Mouse (Mus musculus): ENCODE results near the gene Manf. TPM values are rescaled to one million over a fixed set of nuclear protein-coding genes. Genes with fewer than 3 reads are reported as not detected.
A peak's percentile ranks its signal among the peaks of the same experiment; 100 is the strongest.

Manf gene
- polyA plus RNA-seq, 1 experiment from 2014 or later: 171 TPM

- Histone ChIP-seq H3K4me1 (replicated peaks; ENCODE audit: control insufficient read depth, insufficient read depth, low read length) (no peaks in the 10 kb centered on the region), H3K4me2 (replicated peaks) (no peak overlapping the region), H3K27me3 (ENCODE audit: control insufficient read depth, insufficient read depth, low read length) (no peaks in the 10 kb centered on the region), H3K27ac (no peak overlapping the region), H3K36me3 (replicated peaks; ENCODE audit: control insufficient read depth, insufficient read depth) (peaks cover 73% of the 10 kb centered on the region), H3K9ac (no peak overlapping the region), H3K9me3 (ENCODE audit: control insufficient read depth, low read length) (no peaks in the 10 kb centered on the region), H3K4me3 (replicated peaks; ENCODE audit: low read length) (no peak overlapping the region)
- no peak for ATAC-seq (ENCODE audit: low FRiP score)
- no peak for DNase-seq (ENCODE audit: low spot score)
- 80% methylated on average over 4 of the region's 4 CpGs for WGBS
These were observed 11.5 kb upstream of the Manf start for GRCm38 (mm10) chr9:106903099-106903790.

- DNase-seq (ENCODE audit: low spot score) (no peak), ATAC-seq (ENCODE audit: low FRiP score) (no peak)
- Histone ChIP-seq H3K27me3 (ENCODE audit: control insufficient read depth, insufficient read depth, low read length) (no peaks in the 10 kb centered on the region), H3K4me3 (replicated peaks; ENCODE audit: low read length) (no peak overlapping the region), H3K9me3 (ENCODE audit: control insufficient read depth, low read length) (no peaks in the 10 kb centered on the region), H3K27ac (no peak overlapping the region), H3K4me2 (replicated peaks) (no peak overlapping the region), H3K4me1 (replicated peaks; ENCODE audit: control insufficient read depth, insufficient read depth, low read length) (no peaks in the 10 kb centered on the region), H3K36me3 (replicated peaks; ENCODE audit: control insufficient read depth, insufficient read depth) (peaks cover 59% of the 10 kb centered on the region), H3K9ac (no peak overlapping the region)
- WGBS: 93% methylated on average over 7 of the region's 7 CpGs
These were observed 9.8 kb upstream of the Manf start for GRCm38 (mm10) chr9:106901596-106901995.

GRCm38 (mm10) chr9:106898901-106899300 lies 7.1 kb upstream of the Manf start:
- Histone ChIP-seq H3K27me3 (ENCODE audit: control insufficient read depth, insufficient read depth, low read length) (no peaks in the 10 kb centered on the region), H3K4me2 (replicated peaks) (no peak overlapping the region), H3K9ac (no peak overlapping the region), H3K4me1 (replicated peaks; ENCODE audit: control insufficient read depth, insufficient read depth, low read length) (no peaks in the 10 kb centered on the region), H3K27ac (no peak overlapping the region), H3K36me3 (replicated peaks; ENCODE audit: control insufficient read depth, insufficient read depth) (peaks cover 65% of the 10 kb centered on the region), H3K4me3 (replicated peaks; ENCODE audit: low read length) (no peak overlapping the region), H3K9me3 (ENCODE audit: control insufficient read depth, low read length) (no peaks in the 10 kb centered on the region)
- WGBS: 90% methylated on average over 1 of the region's 1 CpGs
- ATAC-seq (ENCODE audit: low FRiP score) (no peak), DNase-seq (ENCODE audit: low spot score) (no peak)

GRCm38 (mm10) chr9:106893327-106893726 lies 1.5 kb upstream of the Manf start:
- DNase-seq (ENCODE audit: low spot score) (no peak), ATAC-seq (ENCODE audit: low FRiP score) (no peak)
- H3K27me3 ChIP-seq (ENCODE audit: control insufficient read depth, insufficient read depth, low read length): no peaks in the 10 kb centered on the region
- H3K4me2 ChIP-seq (replicated peaks): peak overlapping the region; percentile 79
- peaks cover 18% of the 10 kb centered on the region for H3K4me1 ChIP-seq (replicated peaks; ENCODE audit: control insufficient read depth, insufficient read depth, low read length)
- H3K4me3 ChIP-seq (replicated peaks; ENCODE audit: low read length): peak overlapping the region; percentile 86; the same call in 1 of the 2 replicates
- H3K27ac ChIP-seq: no peak overlapping the region
- H3K9me3 ChIP-seq (ENCODE audit: control insufficient read depth, low read length): no peaks in the 10 kb centered on the region
- WGBS: 52% methylated on average over 3 of the region's 3 CpGs
- peaks cover 46% of the 10 kb centered on the region for H3K36me3 ChIP-seq (replicated peaks; ENCODE audit: control insufficient read depth, insufficient read depth)
- H3K9ac ChIP-seq: no peak overlapping the region; the same call in 1 of the 2 replicates

- ATAC-seq (ENCODE audit: low FRiP score) (no peak), DNase-seq (ENCODE audit: low spot score) (peak; percentile 29)
- WGBS: 1% methylated on average over 9 of the region's 9 CpGs
- Histone ChIP-seq H3K36me3 (replicated peaks; ENCODE audit: control insufficient read depth, insufficient read depth) (peaks cover 52% of the 10 kb centered on the region), H3K4me3 (replicated peaks; ENCODE audit: low read length) (peak overlapping the region; percentile 86), H3K9me3 (ENCODE audit: control insufficient read depth, low read length) (no peaks in the 10 kb centered on the region), H3K27me3 (ENCODE audit: control insufficient read depth, insufficient read depth, low read length) (no peaks in the 10 kb centered on the region), H3K27ac (peak overlapping the region; percentile 91), H3K9ac (peak overlapping the region; percentile 69), H3K4me2 (replicated peaks) (peak overlapping the region; percentile 79), H3K4me1 (replicated peaks; ENCODE audit: control insufficient read depth, insufficient read depth, low read length) (peaks cover 21% of the 10 kb centered on the region)
These were observed 735 bp upstream of the Manf start for GRCm38 (mm10) chr9:106892552-106892875.

GRCm38 (mm10) chr9:106891341-106891741 lies 438 bp downstream of the Manf start:
- H3K9me3 ChIP-seq (ENCODE audit: control insufficient read depth, low read length): no peaks in the 10 kb centered on the region
- H3K4me2 ChIP-seq (replicated peaks): peak overlapping the region; percentile 74
- peak overlapping the region; percentile 86 for H3K4me3 ChIP-seq (replicated peaks; ENCODE audit: low read length)
- H3K9ac ChIP-seq: peak overlapping the region; percentile 94
- H3K27me3 ChIP-seq (ENCODE audit: control insufficient read depth, insufficient read depth, low read length): no peaks in the 10 kb centered on the region
- H3K27ac ChIP-seq: peak overlapping the region; percentile 87
- DNase-seq (ENCODE audit: low spot score) (no peak), ATAC-seq (ENCODE audit: low FRiP score) (no peak)
- H3K36me3 ChIP-seq (replicated peaks; ENCODE audit: control insufficient read depth, insufficient read depth): peaks cover 46% of the 10 kb centered on the region
- WGBS: under 1% methylated on average over 17 of the region's 17 CpGs
- H3K4me1 ChIP-seq (replicated peaks; ENCODE audit: control insufficient read depth, insufficient read depth, low read length): peaks cover 24% of the 10 kb centered on the region

GRCm38 (mm10) chr9:106890496-106891240 lies 1.1 kb downstream of the Manf start:
- Histone ChIP-seq H3K4me3 (replicated peaks; ENCODE audit: low read length) (peak overlapping the region; percentile 86), H3K27me3 (ENCODE audit: control insufficient read depth, insufficient read depth, low read length) (no peaks in the 10 kb centered on the region), H3K27ac (no peak overlapping the region), H3K4me2 (replicated peaks) (peak overlapping the region; percentile 74), H3K9ac (peak overlapping the region; percentile 94), H3K4me1 (replicated peaks; ENCODE audit: control insufficient read depth, insufficient read depth, low read length) (peaks cover 24% of the 10 kb centered on the region), H3K9me3 (ENCODE audit: control insufficient read depth, low read length) (no peaks in the 10 kb centered on the region), H3K36me3 (replicated peaks; ENCODE audit: control insufficient read depth, insufficient read depth) (peaks cover 39% of the 10 kb centered on the region)
- ATAC-seq (ENCODE audit: low FRiP score) (no peak), DNase-seq (ENCODE audit: low spot score) (no peak)
- 68% methylated on average over 8 of the region's 8 CpGs for WGBS

- Histone ChIP-seq H3K36me3 (replicated peaks; ENCODE audit: control insufficient read depth, insufficient read depth) (peaks cover 39% of the 10 kb centered on the region), H3K4me1 (replicated peaks; ENCODE audit: control insufficient read depth, insufficient read depth, low read length) (peaks cover 37% of the 10 kb centered on the region), H3K9me3 (ENCODE audit: control insufficient read depth, low read length) (no peaks in the 10 kb centered on the region), H3K9ac (peak overlapping the region; percentile 21; the same call in 1 of the 2 replicates), H3K27me3 (ENCODE audit: control insufficient read depth, insufficient read depth, low read length) (no peaks in the 10 kb centered on the region), H3K4me2 (replicated peaks) (no peak overlapping the region), H3K27ac (no peak overlapping the region), H3K4me3 (replicated peaks; ENCODE audit: low read length) (no peak overlapping the region)
- no peak for ATAC-seq (ENCODE audit: low FRiP score)
- whole genome bisulfite sequencing: 88% methylated on average over 9 of the region's 9 CpGs
- DNase-seq (ENCODE audit: low spot score): no peak
These were observed 2.5 kb downstream of the Manf start for GRCm38 (mm10) chr9:106889321-106889720.

GRCm38 (mm10) chr9:106888346-106888745 lies 3.4 kb downstream of the Manf start:
- WGBS: 94% methylated on average over 3 of the region's 3 CpGs
- H3K9me3 ChIP-seq (ENCODE audit: control insufficient read depth, low read length): no peaks in the 10 kb centered on the region
- H3K27ac ChIP-seq: no peak overlapping the region
- no peaks in the 10 kb centered on the region for H3K27me3 ChIP-seq (ENCODE audit: control insufficient read depth, insufficient read depth, low read length)
- no peak overlapping the region for H3K4me2 ChIP-seq (replicated peaks)
- no peak for ATAC-seq (ENCODE audit: low FRiP score)
- no peak overlapping the region for H3K4me3 ChIP-seq (replicated peaks; ENCODE audit: low read length)
- H3K9ac ChIP-seq: no peak overlapping the region
- H3K4me1 ChIP-seq (replicated peaks; ENCODE audit: control insufficient read depth, insufficient read depth, low read length): peaks cover 43% of the 10 kb centered on the region
- no peak for DNase-seq (ENCODE audit: low spot score)
- peaks cover 49% of the 10 kb centered on the region for H3K36me3 ChIP-seq (replicated peaks; ENCODE audit: control insufficient read depth, insufficient read depth)

Measured in hindbrain, embryonic 14.5 days (tissue).